Mouse (Mus musculus): ENCODE data around the gene Trp53bp2.

DNA sequence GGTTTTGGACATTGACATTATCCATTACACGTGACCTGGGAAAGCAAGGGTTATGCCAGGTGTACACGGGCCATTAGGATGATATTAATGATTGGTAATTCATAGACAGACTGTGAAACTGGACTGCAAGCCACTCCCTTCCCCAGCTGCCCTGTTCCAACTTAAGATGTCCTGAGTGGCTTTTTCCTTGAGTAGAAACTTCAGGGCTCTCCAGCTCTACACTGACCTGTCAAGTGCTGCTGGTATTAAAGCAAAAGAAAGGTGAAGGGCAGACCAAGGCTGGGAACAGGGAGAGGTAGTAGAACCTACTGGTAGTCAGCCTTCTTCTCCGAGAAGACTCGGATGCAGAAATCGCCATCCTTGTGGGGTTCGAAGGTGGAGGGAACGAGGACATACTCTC, 72.2 kb downstream of the Trp53bp2 start:
- TF ChIP-seq CTCF (IDR thresholded peaks at IDR 0.05; ENCODE audit: low read depth, low read length) (no peak), GATA2 (IDR thresholded peaks at IDR 0.05; ENCODE audit: borderline replicate concordance, low read depth, low read length) (no peak)

Data from G1E (cell line).